Mouse (Mus musculus): ENCODE measurements around the gene Pmvk. TPM values are rescaled to one million over a fixed set of nuclear protein-coding genes. Genes with fewer than 3 reads are reported as not detected.

The Pmvk gene
- polyA plus RNA-seq (2015; fragmentation: Nextera tagmentation; extraction: Ambion mirVana) = 123 and 132 TPM in 2 replicates

DNA sequence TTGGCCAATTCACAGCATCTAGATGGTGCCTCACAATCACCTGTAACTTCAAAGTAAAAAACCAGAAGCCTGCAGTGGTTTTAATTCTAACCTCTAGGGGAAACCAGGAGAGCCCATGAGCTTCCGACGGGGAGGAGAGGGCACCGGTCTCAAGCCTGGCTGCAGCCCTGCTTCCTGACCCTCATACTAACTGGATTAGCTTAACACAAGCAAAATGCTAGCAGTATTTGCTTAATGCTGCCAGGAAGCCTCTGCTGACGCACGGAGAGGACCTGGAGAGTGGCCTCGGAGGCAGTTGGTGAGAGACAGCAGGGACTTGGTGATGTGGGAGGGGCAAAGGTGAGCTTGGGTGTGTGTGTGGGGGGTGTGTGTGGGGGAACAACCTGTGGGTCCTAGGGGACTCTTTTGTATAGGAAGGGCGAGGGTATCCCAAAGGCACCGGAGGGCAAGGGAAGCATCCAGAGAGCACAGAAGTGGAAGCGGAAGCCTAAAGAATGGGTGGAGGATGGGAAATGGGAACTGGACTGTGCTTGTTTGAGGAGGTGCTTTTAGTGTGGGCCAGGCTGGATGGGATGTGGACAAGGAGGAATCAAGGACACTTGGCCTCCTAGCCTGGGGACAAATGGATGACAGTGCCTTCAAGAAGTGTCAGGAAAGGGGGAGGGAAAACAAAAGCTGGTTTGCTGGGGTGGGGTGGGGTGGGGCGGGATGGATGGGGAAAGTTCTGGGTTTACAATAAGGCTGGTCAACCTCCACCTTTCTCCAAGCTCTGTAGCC is at the start of gene Pmvk:
TSS of gene Pmvk (plus strand) at position 141 of the 777 bp plus-strand sequence.
- 65% methylated on average over 10 of the region's 10 CpGs for WGBS
- Histone ChIP-seq H3K27ac (no peak within 1 kb of the TSS), H3K4me2 (no peak within 1 kb of the TSS)

DNA sequence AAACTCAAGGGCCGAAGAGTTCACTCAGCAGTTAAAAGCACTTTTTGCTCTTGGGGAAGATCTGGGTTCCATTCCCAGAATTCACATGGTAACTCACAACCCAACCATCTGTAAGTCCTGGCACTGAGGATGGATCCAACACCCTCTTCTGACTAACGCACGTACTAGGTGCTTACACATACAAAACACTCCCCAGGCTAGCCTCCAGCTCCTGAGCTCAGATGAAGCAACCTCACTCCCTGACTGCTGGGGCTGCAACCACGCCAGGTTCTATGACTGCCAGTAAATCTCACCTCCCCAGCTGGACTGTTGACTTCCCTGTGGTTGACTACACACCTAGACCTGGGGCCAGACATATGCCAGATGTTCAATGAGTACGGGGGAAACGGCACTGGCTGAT is 47.5 kb upstream of the Pmvk start:
- no peak for ATAC-seq (replicated peaks)
- 93% methylated on average over 6 of the region's 6 CpGs for WGBS
- H3K4me2 ChIP-seq = no peak overlapping the region

More for the DNA sequence above, at the start of gene Pmvk:
- Histone ChIP-seq H3K9me3 (no peaks in the 10 kb centered on the region), H3K4me1 (peaks cover 9% of the 10 kb centered on the region; the same call in 1 of the 2 replicates), H3K36me3 (replicated peaks) (no peaks in the 10 kb centered on the region), H3K9ac (no peak within 1 kb of the TSS), H3K27me3 (replicated peaks) (no peaks in the 10 kb centered on the region), H3K4me3 (no peak within 1 kb of the TSS)
- no peak for ATAC-seq (replicated peaks)

DNA sequence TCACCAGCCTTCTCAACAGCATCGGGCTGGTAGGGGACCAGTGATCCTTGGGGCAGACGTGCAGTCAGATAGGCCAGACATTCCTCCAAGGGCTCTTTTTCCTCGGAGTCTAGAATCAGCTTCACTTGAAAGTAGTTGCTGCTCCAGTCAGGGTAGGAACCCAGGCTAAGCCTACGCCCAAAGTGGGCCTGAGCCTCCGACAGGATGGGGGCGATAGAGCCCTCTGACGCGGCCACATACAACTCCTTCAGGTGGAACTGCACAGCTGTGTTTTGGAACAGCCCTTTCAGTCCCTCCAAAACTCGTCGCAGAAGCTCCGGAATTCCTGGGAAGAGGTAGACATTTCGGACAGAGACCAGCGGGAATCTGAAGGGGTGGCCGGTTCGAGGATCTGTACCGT is 45.9 kb upstream of the Pmvk start:
- Histone ChIP-seq H3K27ac (no peak overlapping the region), H3K4me1 (peaks cover 16% of the 10 kb centered on the region), H3K4me3 (no peak overlapping the region), H3K27me3 (replicated peaks) (no peaks in the 10 kb centered on the region), H3K9me3 (no peaks in the 10 kb centered on the region), H3K36me3 (replicated peaks) (0 out of 2 replicates have a peak, but pooled peaks cover 8% of the 10 kb centered on the region), H3K4me2 (no peak overlapping the region), H3K9ac (no peak overlapping the region)
- 63% methylated on average over 16 of the region's 16 CpGs for WGBS
- no peak for ATAC-seq (replicated peaks)

More for the DNA sequence above, 47.5 kb upstream of the Pmvk start:
- Histone ChIP-seq H3K36me3 (replicated peaks) (0 out of 2 replicates have a peak, but pooled peaks cover 8% of the 10 kb centered on the region), H3K4me3 (no peak overlapping the region), H3K9ac (no peak overlapping the region), H3K27me3 (replicated peaks) (no peaks in the 10 kb centered on the region), H3K4me1 (peaks cover 16% of the 10 kb centered on the region), H3K9me3 (no peaks in the 10 kb centered on the region), H3K27ac (no peak overlapping the region)

DNA sequence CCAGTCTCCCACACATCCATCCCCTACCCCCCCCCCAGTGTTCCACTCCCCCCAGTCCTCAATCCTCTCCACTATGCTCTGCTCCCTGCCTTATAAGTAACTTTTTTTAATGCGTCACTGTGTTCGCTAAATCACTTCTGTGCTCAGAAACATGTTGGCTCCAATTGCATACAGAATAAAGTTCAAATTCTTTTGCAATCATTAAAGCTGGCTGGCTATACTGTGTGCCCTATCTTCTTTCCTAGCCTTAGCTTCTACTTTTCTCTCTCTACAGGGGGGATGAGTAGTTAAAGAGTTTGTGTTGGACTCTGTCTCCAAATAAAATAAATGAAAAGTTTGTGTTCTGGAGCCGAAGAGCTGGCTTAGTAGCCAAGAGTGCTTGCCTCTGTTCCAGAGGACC is 44.6 kb upstream of the Pmvk start:
- Histone ChIP-seq H3K27ac (no peak overlapping the region), H3K36me3 (replicated peaks) (peaks cover 9% of the 10 kb centered on the region), H3K27me3 (replicated peaks) (no peaks in the 10 kb centered on the region), H3K4me2 (no peak overlapping the region), H3K9ac (no peak overlapping the region), H3K9me3 (no peaks in the 10 kb centered on the region), H3K4me1 (peaks cover 16% of the 10 kb centered on the region), H3K4me3 (no peak overlapping the region)
- WGBS = 98% methylated on average over 3 of the region's 3 CpGs
- no peak for ATAC-seq (replicated peaks)

DNA sequence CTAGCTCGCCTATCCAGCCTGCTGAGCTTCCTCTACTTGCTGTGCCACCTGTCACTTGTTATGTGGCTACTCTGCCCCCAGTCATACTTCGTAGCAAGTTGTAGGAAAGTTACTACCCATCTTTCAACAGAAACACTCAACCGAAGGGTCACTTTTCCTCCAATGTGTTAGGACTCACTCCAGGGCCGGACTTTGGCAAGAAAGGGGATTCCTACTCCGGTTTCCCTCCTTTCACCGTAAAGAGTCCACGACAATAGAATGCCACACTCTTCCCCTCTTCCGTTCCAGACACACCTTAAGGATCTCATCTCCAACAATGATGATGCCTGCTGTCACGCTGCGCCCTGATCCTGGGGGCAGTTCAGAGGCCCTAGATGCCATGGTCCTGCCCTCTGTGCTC is 43.5 kb upstream of the Pmvk start:
- WGBS = 86% methylated on average over 10 of the region's 10 CpGs
- Histone ChIP-seq H3K4me3 (peak overlapping the region; percentile 44), H3K9me3 (no peaks in the 10 kb centered on the region), H3K36me3 (replicated peaks) (peaks cover 15% of the 10 kb centered on the region), H3K9ac (peak overlapping the region; percentile 47), H3K27ac (peak overlapping the region; percentile 65), H3K4me1 (peaks cover 16% of the 10 kb centered on the region), H3K4me2 (peak overlapping the region; percentile 75), H3K27me3 (replicated peaks) (no peaks in the 10 kb centered on the region)
- ATAC-seq (replicated peaks) = no peak

DNA sequence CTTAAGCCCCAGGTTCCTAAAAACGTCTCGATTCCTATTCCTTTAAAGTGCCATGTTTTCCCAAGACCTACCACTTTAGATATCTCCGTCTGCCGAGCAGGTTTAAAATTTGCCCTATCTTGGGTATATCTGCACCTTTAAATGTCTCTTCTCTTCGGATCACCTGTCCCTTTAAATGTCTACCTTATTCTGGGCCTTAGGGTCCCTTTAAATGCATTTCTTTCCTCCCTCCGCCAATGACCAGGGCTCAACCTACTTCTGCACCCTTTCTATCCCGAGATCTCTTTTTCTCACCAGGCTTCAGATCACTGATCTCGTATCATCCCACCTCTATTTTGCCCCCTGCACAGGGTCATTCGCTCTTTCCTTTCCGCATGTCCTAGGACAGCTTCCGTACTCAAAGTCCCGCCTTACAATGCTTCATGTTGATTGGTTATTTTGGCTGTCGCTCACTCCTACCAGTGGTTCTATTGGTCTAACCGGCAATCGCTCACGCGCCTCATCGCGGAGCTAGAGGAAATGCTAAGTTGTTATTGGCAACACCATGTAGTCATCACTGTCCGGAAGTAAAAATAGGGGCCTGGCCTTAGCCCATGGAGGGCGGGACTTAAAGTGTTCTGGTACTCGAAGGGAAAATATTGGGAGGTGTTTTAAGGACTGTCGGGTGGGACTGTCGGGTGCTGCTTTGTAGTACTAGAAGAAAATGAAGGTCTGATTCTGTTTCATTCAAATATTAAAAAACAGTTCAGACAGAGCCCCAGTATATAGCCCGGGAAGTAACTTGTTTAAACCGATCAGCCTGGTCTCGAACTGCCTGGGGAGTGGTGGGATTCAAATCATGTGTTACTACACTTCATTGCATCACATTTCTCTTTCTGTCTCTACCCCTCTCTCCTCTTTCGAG is 42.6 kb upstream of the Pmvk start, which contains the start of gene Flad1:
TSS of gene Flad1 (minus strand) at position 381 of the 904 bp plus-strand sequence.
- Histone ChIP-seq H3K27me3 (replicated peaks) (no peaks in the 10 kb centered on the region), H3K4me2 (peak within 1 kb of the TSS; percentile 75), H3K4me3 (peak within 1 kb of the TSS; percentile 44), H3K9ac (peak within 1 kb of the TSS; percentile 47), H3K27ac (peak within 1 kb of the TSS; percentile 65), H3K9me3 (no peaks in the 10 kb centered on the region), H3K4me1 (peaks cover 19% of the 10 kb centered on the region), H3K36me3 (replicated peaks) (peaks cover 15% of the 10 kb centered on the region)
- peak; percentile 99 for ATAC-seq (replicated peaks)
- 6% methylated on average over 28 of the region's 28 CpGs for WGBS

DNA sequence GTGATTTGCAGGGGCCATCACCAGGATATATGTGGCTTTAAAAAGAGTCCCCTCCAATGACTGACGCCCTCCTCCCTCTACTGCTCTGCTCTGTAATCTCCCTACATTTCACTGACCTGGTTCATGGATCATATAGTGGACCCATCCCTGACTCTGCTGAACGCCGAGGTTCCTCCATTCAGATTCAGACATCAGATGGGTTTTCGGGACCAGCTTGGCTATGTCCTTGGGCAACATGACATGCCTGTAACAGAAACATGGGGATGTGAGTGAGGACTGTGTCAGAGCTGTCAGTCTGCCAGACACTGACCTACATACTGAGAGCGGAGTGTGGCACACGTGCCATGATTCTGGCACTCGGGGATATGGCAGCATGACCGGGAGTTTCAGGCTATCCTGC is 38.2 kb upstream of the Pmvk start:
- H3K4me3 ChIP-seq = no peak overlapping the region
- no peak overlapping the region for H3K27ac ChIP-seq
- peaks cover 27% of the 10 kb centered on the region for H3K4me1 ChIP-seq
- H3K27me3 ChIP-seq (replicated peaks) = no peaks in the 10 kb centered on the region
- H3K9me3 ChIP-seq = no peaks in the 10 kb centered on the region
- 98% methylated on average over 8 of the region's 8 CpGs for WGBS
- no peak overlapping the region for H3K4me2 ChIP-seq
- H3K36me3 ChIP-seq (replicated peaks) = peaks cover 10% of the 10 kb centered on the region
- no peak overlapping the region for H3K9ac ChIP-seq
- ATAC-seq (replicated peaks) = no peak

DNA sequence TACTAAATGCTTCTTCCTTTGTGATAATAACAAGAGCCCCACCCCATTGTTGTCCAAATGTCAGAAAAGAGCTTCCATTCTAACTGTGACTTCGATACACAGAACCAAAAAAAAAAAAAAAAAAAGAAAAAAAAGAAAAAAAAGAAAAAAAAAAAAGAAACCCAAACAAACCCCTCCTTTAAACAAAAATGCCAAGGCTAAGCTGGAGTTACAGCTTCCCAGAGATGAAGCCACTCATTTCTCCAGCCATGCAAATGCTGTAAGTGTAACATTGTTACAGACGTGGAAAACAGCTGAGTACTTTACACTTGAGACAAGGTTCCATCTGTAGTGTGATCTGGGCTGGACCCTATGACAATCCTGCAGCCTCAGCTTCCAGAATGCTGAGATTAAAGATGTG is 37.2 kb upstream of the Pmvk start:
- Histone ChIP-seq H3K4me3 (peak overlapping the region; percentile 60), H3K27ac (peak overlapping the region; percentile 83), H3K27me3 (replicated peaks) (no peaks in the 10 kb centered on the region), H3K4me1 (peaks cover 35% of the 10 kb centered on the region), H3K36me3 (replicated peaks) (peaks cover 10% of the 10 kb centered on the region), H3K9me3 (no peaks in the 10 kb centered on the region), H3K4me2 (peak overlapping the region; percentile 98), H3K9ac (peak overlapping the region; percentile 37)
- 30% methylated on average over 2 of the region's 2 CpGs for WGBS
- ATAC-seq (replicated peaks) = no peak

DNA sequence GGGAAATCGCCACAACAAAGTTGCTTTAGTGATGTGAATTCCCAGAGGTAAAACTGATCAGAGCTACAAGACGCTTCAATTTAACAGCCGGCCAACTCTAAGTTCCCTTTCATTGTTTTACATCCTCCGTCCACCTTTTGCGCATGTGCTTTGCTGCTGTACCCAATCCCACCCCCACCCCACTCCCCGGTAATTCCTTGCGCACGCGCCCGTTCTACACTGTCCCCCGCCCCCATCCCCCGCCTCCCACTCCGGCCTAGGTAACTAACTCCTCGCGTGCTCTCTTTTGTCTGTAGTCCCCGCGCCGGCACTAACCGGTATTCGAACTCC is 36.5 kb upstream of the Pmvk start:
- peaks cover 37% of the 10 kb centered on the region for H3K4me1 ChIP-seq
- H3K9ac ChIP-seq = peak overlapping the region; percentile 37
- H3K4me3 ChIP-seq = peak overlapping the region; percentile 60
- H3K4me2 ChIP-seq = peak overlapping the region; percentile 98
- ATAC-seq (replicated peaks) = peak; percentile 57
- under 1% methylated on average over 20 of the region's 20 CpGs for WGBS
- no peaks in the 10 kb centered on the region for H3K9me3 ChIP-seq
- H3K27ac ChIP-seq = peak overlapping the region; percentile 83
- no peaks in the 10 kb centered on the region for H3K27me3 ChIP-seq (replicated peaks)
- peaks cover 10% of the 10 kb centered on the region for H3K36me3 ChIP-seq (replicated peaks)

DNA sequence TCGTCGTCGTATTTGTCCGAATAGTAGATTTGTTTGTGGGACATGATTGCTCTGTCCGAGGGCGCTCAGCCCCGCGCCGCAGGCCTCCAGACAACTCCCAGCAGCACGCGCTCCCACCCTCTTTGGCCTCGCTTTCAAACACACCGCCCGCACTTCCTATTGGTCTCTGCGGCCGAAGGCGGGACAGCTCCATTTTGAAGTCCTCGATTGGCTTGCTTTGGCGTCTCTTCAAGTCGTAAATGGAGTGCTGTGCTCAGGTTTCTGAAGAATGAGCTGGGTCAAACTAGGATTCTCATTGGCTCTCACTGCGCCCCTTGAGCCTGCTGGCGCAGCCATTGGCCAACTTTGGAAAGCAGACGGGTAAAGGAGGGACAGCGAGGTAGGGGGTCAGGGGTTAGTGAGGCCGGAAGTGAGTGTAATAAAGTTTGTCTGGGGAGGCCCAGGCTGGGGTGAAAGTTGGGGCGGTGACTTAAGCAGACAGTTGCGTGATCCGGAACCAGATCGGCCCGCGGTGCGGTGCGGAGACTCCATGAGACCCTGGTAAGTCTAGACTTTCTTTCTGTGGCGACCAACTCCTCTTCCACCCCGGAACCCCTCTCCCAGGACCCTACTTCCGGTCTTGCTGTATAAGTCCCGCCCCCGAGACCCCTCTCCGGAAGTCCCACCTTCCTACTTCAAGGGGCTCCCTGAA is 36.0 kb upstream of the Pmvk start, which contains the start of the genes Cks1b and Shc1:
TSS of gene Cks1b (minus strand) at position 214 of the 691 bp plus-strand sequence.
TSS of gene Shc1 (plus strand) at position 274 of the 691 bp plus-strand sequence.
- under 1% methylated on average over 39 of the region's 39 CpGs for WGBS
- peaks cover 37% of the 10 kb centered on the region for H3K4me1 ChIP-seq
- peak within 1 kb of the TSS; percentile 98 for H3K4me2 ChIP-seq
- H3K36me3 ChIP-seq (replicated peaks) = peaks cover 10% of the 10 kb centered on the region
- peak within 1 kb of the TSS; percentile 65 for H3K9ac ChIP-seq
- no peaks in the 10 kb centered on the region for H3K27me3 ChIP-seq (replicated peaks)
- H3K27ac ChIP-seq = peak within 1 kb of the TSS; percentile 83
- peak within 1 kb of the TSS; percentile 60 for H3K4me3 ChIP-seq
- peak; percentile 97 for ATAC-seq (replicated peaks)
- H3K9me3 ChIP-seq = no peaks in the 10 kb centered on the region

DNA sequence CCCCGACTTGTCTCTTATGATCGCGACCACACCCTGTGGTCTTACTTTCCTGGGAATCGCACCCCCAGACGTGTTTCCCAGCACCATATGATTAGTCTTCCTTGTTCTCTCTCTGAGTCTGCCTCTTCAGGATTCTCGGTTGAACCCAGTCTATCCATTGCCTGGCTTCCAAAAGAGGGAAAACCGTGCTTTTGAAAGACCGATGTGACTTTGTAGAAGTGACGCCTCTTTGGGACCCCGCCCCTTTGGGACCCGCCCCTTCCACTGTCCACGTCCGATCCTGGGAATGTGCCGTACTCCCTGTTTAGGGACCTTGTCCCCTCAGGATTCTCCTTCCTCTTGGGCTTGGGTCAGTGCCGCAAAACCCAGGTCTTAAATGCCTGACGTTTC is 35.5 kb upstream of the Pmvk start:
- peak overlapping the region; percentile 83 for H3K27ac ChIP-seq
- H3K4me1 ChIP-seq = peaks cover 37% of the 10 kb centered on the region
- H3K27me3 ChIP-seq (replicated peaks) = no peaks in the 10 kb centered on the region
- 0% methylated on average over 16 of the region's 16 CpGs for WGBS
- H3K9ac ChIP-seq = peak overlapping the region; percentile 65
- no peaks in the 10 kb centered on the region for H3K9me3 ChIP-seq
- H3K4me2 ChIP-seq = peak overlapping the region; percentile 98
- peak overlapping the region; percentile 60 for H3K4me3 ChIP-seq
- ATAC-seq (replicated peaks) = peak; percentile 15
- H3K36me3 ChIP-seq (replicated peaks) = peaks cover 10% of the 10 kb centered on the region

All from midbrain, embryonic 15.5 days (tissue).